Mouse (Mus musculus): ENCODE measurements around the gene Cdt1. TPM values are rescaled to one million over a fixed set of nuclear protein-coding genes. Genes with fewer than 3 reads are reported as not detected.
A peak's percentile ranks its signal among the peaks of the same experiment; 100 is the strongest.

Cdt1 gene
- polyA plus RNA-seq, 1 experiment from 2014 or later = 12.8 TPM

GRCm38 (mm10) chr8:122557248-122558038 is 10.4 kb upstream of the Cdt1 start:
- no peaks in the 10 kb centered on the region for H3K27me3 ChIP-seq (replicated peaks; ENCODE audit: control insufficient read depth, insufficient read depth, low read length)
- no peak overlapping the region for H3K4me2 ChIP-seq (ENCODE audit: low read length)
- no peak overlapping the region for H3K4me3 ChIP-seq (ENCODE audit: low read depth, low read length)
- no peak overlapping the region for H3K27ac ChIP-seq (ENCODE audit: low read depth, low read length)
- no peaks in the 10 kb centered on the region for H3K36me3 ChIP-seq (ENCODE audit: control insufficient read depth, insufficient read depth, low read length)
- DNase-seq (ENCODE audit: low spot score) (no peak), ATAC-seq (no peak)
- no peaks in the 10 kb centered on the region for H3K4me1 ChIP-seq (ENCODE audit: control insufficient read depth, insufficient read depth, low read length)
- WGBS = 47% methylated on average over 10 of the region's 10 CpGs
- H3K9me3 ChIP-seq (replicated peaks; ENCODE audit: control insufficient read depth, low read length) = no peaks in the 10 kb centered on the region
- no peak overlapping the region for H3K9ac ChIP-seq (ENCODE audit: low read length)

GRCm38 (mm10) chr8:122558671-122559349 is 9.0 kb upstream of the Cdt1 start:
- Histone ChIP-seq H3K27ac (ENCODE audit: low read depth, low read length) (no peak overlapping the region), H3K36me3 (ENCODE audit: control insufficient read depth, insufficient read depth, low read length) (no peaks in the 10 kb centered on the region), H3K27me3 (replicated peaks; ENCODE audit: control insufficient read depth, insufficient read depth, low read length) (no peaks in the 10 kb centered on the region), H3K9me3 (replicated peaks; ENCODE audit: control insufficient read depth, low read length) (no peaks in the 10 kb centered on the region), H3K4me3 (ENCODE audit: low read depth, low read length) (no peak overlapping the region), H3K4me1 (ENCODE audit: control insufficient read depth, insufficient read depth, low read length) (no peaks in the 10 kb centered on the region), H3K4me2 (ENCODE audit: low read length) (no peak overlapping the region), H3K9ac (ENCODE audit: low read length) (no peak overlapping the region)
- WGBS = 18% methylated on average over 12 of the region's 12 CpGs
- ATAC-seq = no peak
- DNase-seq (ENCODE audit: low spot score) = no peak

GRCm38 (mm10) chr8:122561199-122561598 is 6.6 kb upstream of the Cdt1 start:
- no peaks in the 10 kb centered on the region for H3K9me3 ChIP-seq (replicated peaks; ENCODE audit: control insufficient read depth, low read length)
- H3K9ac ChIP-seq (ENCODE audit: low read length) = no peak overlapping the region
- no peak overlapping the region for H3K27ac ChIP-seq (ENCODE audit: low read depth, low read length)
- no peaks in the 10 kb centered on the region for H3K27me3 ChIP-seq (replicated peaks; ENCODE audit: control insufficient read depth, insufficient read depth, low read length)
- peaks cover under 1% of the 10 kb centered on the region; the same call in 1 of the 2 replicates for H3K4me1 ChIP-seq (ENCODE audit: control insufficient read depth, insufficient read depth, low read length)
- H3K4me2 ChIP-seq (ENCODE audit: low read length) = no peak overlapping the region
- H3K36me3 ChIP-seq (ENCODE audit: control insufficient read depth, insufficient read depth, low read length) = no peaks in the 10 kb centered on the region
- DNase-seq (ENCODE audit: low spot score) (no peak), ATAC-seq (no peak)
- WGBS = 78% methylated on average over 5 of the region's 5 CpGs
- H3K4me3 ChIP-seq (ENCODE audit: low read depth, low read length) = no peak overlapping the region

GRCm38 (mm10) chr8:122564363-122565352 is 3.2 kb upstream of the Cdt1 start:
- ATAC-seq (no peak), DNase-seq (ENCODE audit: low spot score) (no peak)
- H3K27ac ChIP-seq (ENCODE audit: low read depth, low read length) = no peak overlapping the region
- H3K4me2 ChIP-seq (ENCODE audit: low read length) = no peak overlapping the region
- H3K4me1 ChIP-seq (ENCODE audit: control insufficient read depth, insufficient read depth, low read length) = peaks cover 13% of the 10 kb centered on the region
- H3K9me3 ChIP-seq (replicated peaks; ENCODE audit: control insufficient read depth, low read length) = no peaks in the 10 kb centered on the region
- no peak overlapping the region for H3K4me3 ChIP-seq (ENCODE audit: low read depth, low read length)
- H3K9ac ChIP-seq (ENCODE audit: low read length) = no peak overlapping the region
- 89% methylated on average over 25 of the region's 25 CpGs for WGBS
- no peaks in the 10 kb centered on the region for H3K27me3 ChIP-seq (replicated peaks; ENCODE audit: control insufficient read depth, insufficient read depth, low read length)
- no peaks in the 10 kb centered on the region for H3K36me3 ChIP-seq (ENCODE audit: control insufficient read depth, insufficient read depth, low read length)

- DNase-seq (ENCODE audit: low spot score) (no peak), ATAC-seq (no peak)
- peaks cover 13% of the 10 kb centered on the region for H3K4me1 ChIP-seq (ENCODE audit: control insufficient read depth, insufficient read depth, low read length)
- peak overlapping the region; percentile 84 for H3K4me3 ChIP-seq (ENCODE audit: low read depth, low read length)
- peak overlapping the region; percentile 84 for H3K9ac ChIP-seq (ENCODE audit: low read length)
- peaks cover 19% of the 10 kb centered on the region for H3K36me3 ChIP-seq (ENCODE audit: control insufficient read depth, insufficient read depth, low read length)
- H3K9me3 ChIP-seq (replicated peaks; ENCODE audit: control insufficient read depth, low read length) = no peaks in the 10 kb centered on the region
- H3K27ac ChIP-seq (ENCODE audit: low read depth, low read length) = peak overlapping the region; percentile 82; the same call in 1 of the 2 replicates
- WGBS = 27% methylated on average over 6 of the region's 6 CpGs
- H3K4me2 ChIP-seq (ENCODE audit: low read length) = peak overlapping the region; percentile 89
- no peaks in the 10 kb centered on the region for H3K27me3 ChIP-seq (replicated peaks; ENCODE audit: control insufficient read depth, insufficient read depth, low read length)
Observed at GRCm38 (mm10) chr8:122566766-122567165, 1.0 kb upstream of the Cdt1 start.

- peaks cover 29% of the 10 kb centered on the region for H3K36me3 ChIP-seq (ENCODE audit: control insufficient read depth, insufficient read depth, low read length)
- H3K9ac ChIP-seq (ENCODE audit: low read length) = peak overlapping the region; percentile 84
- ATAC-seq (peak; percentile 57; the same call in 1 of the 2 replicates), DNase-seq (ENCODE audit: low spot score) (no peak)
- H3K9me3 ChIP-seq (replicated peaks; ENCODE audit: control insufficient read depth, low read length) = no peaks in the 10 kb centered on the region
- no peaks in the 10 kb centered on the region for H3K27me3 ChIP-seq (replicated peaks; ENCODE audit: control insufficient read depth, insufficient read depth, low read length)
- peak overlapping the region; percentile 89 for H3K4me2 ChIP-seq (ENCODE audit: low read length)
- H3K27ac ChIP-seq (ENCODE audit: low read depth, low read length) = peak overlapping the region; percentile 68
- peak overlapping the region; percentile 84 for H3K4me3 ChIP-seq (ENCODE audit: low read depth, low read length)
- under 1% methylated on average over 34 of the region's 34 CpGs for WGBS
- H3K4me1 ChIP-seq (ENCODE audit: control insufficient read depth, insufficient read depth, low read length) = peaks cover 13% of the 10 kb centered on the region
Observed at GRCm38 (mm10) chr8:122568109-122568504, 292 bp downstream of the Cdt1 start.

- Histone ChIP-seq H3K9me3 (replicated peaks; ENCODE audit: control insufficient read depth, low read length) (no peaks in the 10 kb centered on the region), H3K4me3 (ENCODE audit: low read depth, low read length) (peak overlapping the region; percentile 84), H3K27me3 (replicated peaks; ENCODE audit: control insufficient read depth, insufficient read depth, low read length) (no peaks in the 10 kb centered on the region), H3K4me1 (ENCODE audit: control insufficient read depth, insufficient read depth, low read length) (peaks cover 13% of the 10 kb centered on the region), H3K4me2 (ENCODE audit: low read length) (peak overlapping the region; percentile 89), H3K9ac (ENCODE audit: low read length) (peak overlapping the region; percentile 84), H3K27ac (ENCODE audit: low read depth, low read length) (no peak overlapping the region), H3K36me3 (ENCODE audit: control insufficient read depth, insufficient read depth, low read length) (peaks cover 29% of the 10 kb centered on the region)
- 8% methylated on average over 10 of the region's 10 CpGs for WGBS
- DNase-seq (ENCODE audit: low spot score) (no peak), ATAC-seq (no peak)
Observed at GRCm38 (mm10) chr8:122568881-122569309, 1.1 kb downstream of the Cdt1 start.

- Histone ChIP-seq H3K36me3 (ENCODE audit: control insufficient read depth, insufficient read depth, low read length) (peaks cover 32% of the 10 kb centered on the region), H3K27me3 (replicated peaks; ENCODE audit: control insufficient read depth, insufficient read depth, low read length) (no peaks in the 10 kb centered on the region), H3K4me3 (ENCODE audit: low read depth, low read length) (peak overlapping the region; percentile 84), H3K4me2 (ENCODE audit: low read length) (peak overlapping the region; percentile 89), H3K9ac (ENCODE audit: low read length) (peak overlapping the region; percentile 84), H3K27ac (ENCODE audit: low read depth, low read length) (no peak overlapping the region), H3K9me3 (replicated peaks; ENCODE audit: control insufficient read depth, low read length) (no peaks in the 10 kb centered on the region), H3K4me1 (ENCODE audit: control insufficient read depth, insufficient read depth, low read length) (peaks cover 13% of the 10 kb centered on the region)
- DNase-seq (ENCODE audit: low spot score) (no peak), ATAC-seq (no peak)
- WGBS = 69% methylated on average over 9 of the region's 9 CpGs
Observed at GRCm38 (mm10) chr8:122569329-122569728, 1.5 kb downstream of the Cdt1 start.
